Mouse (Mus musculus) heart, embryonic 11.5 days (tissue): ENCODE data around the gene Cers6. TPM values are rescaled to one million over a fixed set of nuclear protein-coding genes. Genes with fewer than 3 reads are reported as not detected.

Experiments
- ATAC-seq: fragments of 200-750 bp; cut with Nextera tagmentation; replicated peaks from 2 replicates; pipeline ENCODE4 v1.8.0; 2017; ENCODE audit warnings: moderate library complexity; ENCODE audit not compliant: insufficient number of reproducible peaks, low FRiP score, low TSS enrichment
- H3K27ac ChIP-seq: fragments of 300-500 bp; sonication (generic); 2 replicates; pipeline ENCODE4 v1.5.1; 2014; ENCODE audit warnings: mild to moderate bottlenecking, low read depth, low read length
- H3K27me3 ChIP-seq: fragments of 300-500 bp; sonication (generic); 2 replicates; pipeline ENCODE4 v1.6.1; 2014; ENCODE audit warnings: mild to moderate bottlenecking, low read length, mixed read lengths; ENCODE audit not compliant: control insufficient read depth, insufficient read depth
- H3K36me3 ChIP-seq: fragments of 300-500 bp; sonication (generic); 2 replicates; pipeline ENCODE4 v1.6.1; 2014; ENCODE audit warnings: mild to moderate bottlenecking, low read length, moderate library complexity, mixed read lengths; ENCODE audit not compliant: control insufficient read depth, insufficient read depth
- H3K4me1 ChIP-seq: fragments of 300-500 bp; sonication (generic); 2 replicates; pipeline ENCODE4 v1.6.1; 2014; ENCODE audit warnings: low read length; ENCODE audit not compliant: control insufficient read depth, insufficient read depth
- H3K4me2 ChIP-seq: fragments of 300-500 bp; sonication (generic); 2 replicates; pipeline ENCODE4 v1.6.1; 2014; ENCODE audit warnings: mild to moderate bottlenecking, moderate library complexity
- H3K4me3 ChIP-seq: fragments of 300-500 bp; sonication (generic); 2 replicates; pipeline ENCODE4 v1.5.1; 2014; ENCODE audit warnings: low read depth, low read length
- H3K9ac ChIP-seq: fragments of 300-500 bp; sonication (generic); 2 replicates; pipeline ENCODE4 v1.6.1; 2014; ENCODE audit warnings: mild to moderate bottlenecking, low read depth, low read length, moderate library complexity
- H3K9me3 ChIP-seq: fragments of 300-500 bp; sonication (generic); replicated peaks from 2 replicates; pipeline ENCODE4 v1.6.1; 2016; ENCODE audit warnings: low read length; ENCODE audit not compliant: control insufficient read depth
- WGBS: fragments of 180-500 bp; shearing (Covaris S2); extraction: QIAGEN DNeasy Blood & Tissue Kit; methylation state at CpG from one replicate; pipeline ENCODE4 v1.1.7; 2014; ENCODE audit not compliant: insufficient replicate concordance; 5-methylcytosine and 5-hydroxymethylcytosine counted together
- polyA plus RNA-seq: library from polyadenylated mRNA; unstranded; fragments of >200 nt; fragmentation: Nextera tagmentation; extraction: Ambion mirVana; gene quantifications from 2 replicates; pipeline ENCODE4 v1.2.1, GENCODE M21; 2014

The Cers6 gene
- polyA plus RNA-seq, 1 experiment from 2014 or later = 31.6 TPM

DNA sequence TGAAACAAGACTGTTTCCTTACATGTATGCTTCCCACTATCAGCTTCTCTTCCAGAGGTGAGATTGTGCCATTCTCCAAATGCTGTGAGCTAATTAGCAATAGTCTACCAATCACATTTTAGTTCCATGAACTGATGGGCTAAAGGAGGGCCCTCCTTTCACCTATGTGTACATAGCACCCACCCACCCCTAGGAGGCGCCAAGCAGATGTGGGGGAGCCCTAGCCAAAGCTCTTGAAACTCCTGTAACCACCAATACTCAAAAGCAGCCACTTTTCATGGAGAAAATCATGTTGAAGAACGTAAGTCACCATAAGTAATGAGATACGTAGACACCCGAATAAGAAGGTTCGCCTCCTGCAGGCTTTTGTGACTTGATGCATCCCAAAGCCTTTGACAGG, 251.4 kb downstream of the Cers6 start:
- H3K36me3 ChIP-seq = no peaks in the 10 kb centered on the region
- H3K4me1 ChIP-seq = no peaks in the 10 kb centered on the region
- no peak overlapping the region for H3K4me3 ChIP-seq
- H3K4me2 ChIP-seq = no peak overlapping the region
- H3K27ac ChIP-seq = no peak overlapping the region
- ATAC-seq = no peak
- no peak overlapping the region for H3K9ac ChIP-seq
- peaks cover 6% of the 10 kb centered on the region; the same call in 1 of the 2 replicates for H3K9me3 ChIP-seq
- H3K27me3 ChIP-seq = no peaks in the 10 kb centered on the region
- 85% methylated on average over 5 of the region's 5 CpGs for WGBS

DNA sequence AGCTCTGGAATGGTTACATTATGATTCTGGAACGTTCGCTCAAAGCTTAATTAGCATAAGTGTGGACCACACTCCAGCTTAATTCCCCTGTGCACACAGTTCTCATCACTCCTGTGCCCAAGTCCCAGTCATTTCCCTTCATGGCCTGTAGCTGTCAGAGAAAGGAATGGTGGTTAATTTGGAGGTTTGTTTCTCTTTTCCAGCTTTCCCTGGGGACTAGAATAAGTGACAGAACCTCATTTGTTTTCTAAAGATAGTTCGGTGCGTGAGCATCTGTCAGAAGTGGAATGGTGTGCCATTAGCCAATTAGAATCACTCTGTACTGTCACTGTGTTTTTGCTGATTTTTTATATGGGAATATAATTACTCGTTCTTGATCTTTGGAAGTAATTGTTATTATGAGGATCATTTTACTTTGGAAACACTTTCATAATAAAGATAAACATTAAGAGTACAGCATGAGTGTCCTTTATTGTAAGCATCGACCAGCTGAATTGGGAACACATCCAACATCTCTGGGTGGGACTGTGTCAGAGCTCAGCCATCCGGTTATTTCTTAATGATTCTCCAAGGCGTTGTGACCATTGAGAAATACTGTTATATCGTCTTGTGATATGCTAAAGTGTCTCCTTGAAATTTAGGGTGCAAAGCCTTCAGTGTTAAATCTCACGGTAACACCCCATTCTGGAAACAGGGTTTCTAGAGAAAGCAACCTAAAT, 252.7 kb downstream of the Cers6 start:
- no peak overlapping the region for H3K27ac ChIP-seq
- no peaks in the 10 kb centered on the region for H3K36me3 ChIP-seq
- ATAC-seq = no peak
- no peak overlapping the region for H3K9ac ChIP-seq
- 84% methylated on average over 10 of the region's 10 CpGs for WGBS
- H3K4me3 ChIP-seq = no peak overlapping the region
- H3K9me3 ChIP-seq = peaks cover 6% of the 10 kb centered on the region; the same call in 1 of the 2 replicates
- no peaks in the 10 kb centered on the region for H3K27me3 ChIP-seq
- no peak overlapping the region for H3K4me2 ChIP-seq
- no peaks in the 10 kb centered on the region for H3K4me1 ChIP-seq

DNA sequence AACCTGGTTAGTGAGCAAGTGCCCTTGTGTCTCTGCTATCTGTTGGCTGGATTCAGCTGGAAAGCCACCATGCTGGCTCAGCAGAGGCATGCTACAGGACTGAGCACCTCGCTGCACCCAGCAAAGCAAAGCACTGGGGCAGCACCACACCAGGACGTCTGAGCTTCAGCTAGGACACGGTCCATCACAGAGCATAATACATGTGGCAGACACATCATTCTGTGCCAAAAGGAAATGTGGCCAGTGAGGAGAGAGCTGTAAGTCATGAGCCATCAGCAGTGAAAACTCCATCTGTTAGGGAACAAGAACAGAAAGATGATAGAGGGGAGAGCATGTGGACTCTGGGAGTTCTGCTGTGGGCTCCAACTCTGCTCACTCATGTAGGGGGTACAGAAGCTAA, 254.7 kb downstream of the Cers6 start:
- H3K9ac ChIP-seq = no peak overlapping the region
- no peak for ATAC-seq
- no peak overlapping the region for H3K27ac ChIP-seq
- peaks cover 6% of the 10 kb centered on the region; the same call in 1 of the 2 replicates for H3K9me3 ChIP-seq
- H3K4me1 ChIP-seq = no peaks in the 10 kb centered on the region
- H3K27me3 ChIP-seq = no peaks in the 10 kb centered on the region
- no peak overlapping the region for H3K4me2 ChIP-seq
- 91% methylated on average over 3 of the region's 3 CpGs for WGBS
- no peaks in the 10 kb centered on the region for H3K36me3 ChIP-seq
- no peak overlapping the region for H3K4me3 ChIP-seq

DNA sequence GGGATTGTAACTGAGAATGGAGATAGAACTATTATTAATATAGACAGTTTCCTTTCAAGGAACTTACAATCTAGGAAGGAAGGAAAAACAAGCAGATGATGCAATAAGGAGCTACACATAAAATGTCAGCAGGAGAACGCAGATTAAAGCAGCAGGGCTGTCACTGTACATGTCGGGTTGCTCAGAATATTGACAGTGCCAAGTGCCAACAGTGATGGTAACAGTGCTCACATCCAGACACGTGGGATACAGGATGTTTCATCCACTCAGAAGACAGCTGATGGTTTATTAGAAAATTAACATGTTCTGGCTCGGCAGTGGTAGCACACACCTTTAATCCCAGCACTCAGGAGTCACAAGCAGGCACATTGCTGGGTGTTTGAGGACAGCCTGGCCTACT, 255.5 kb downstream of the Cers6 start:
- H3K9ac ChIP-seq = no peak overlapping the region
- WGBS = 68% methylated on average over 4 of the region's 4 CpGs

DNA sequence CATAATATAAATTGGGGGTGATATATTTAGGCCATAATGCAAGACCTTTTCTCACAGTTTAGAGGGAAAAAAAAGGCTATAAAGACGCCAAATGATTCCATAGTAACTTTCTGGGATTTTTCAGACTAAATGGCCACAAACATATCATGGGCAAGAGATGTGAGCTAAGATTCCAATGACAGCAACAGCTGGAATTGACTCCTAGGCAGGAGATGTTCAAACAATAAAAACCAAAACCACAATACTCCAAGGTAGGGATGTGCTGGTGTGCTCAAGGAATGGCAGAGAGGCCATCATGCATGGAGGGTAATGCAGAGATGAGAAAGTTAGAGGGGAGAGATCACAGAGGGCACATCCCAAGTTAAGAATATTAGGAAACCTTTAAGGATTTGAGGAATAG, 257.8 kb downstream of the Cers6 start:
- 74% methylated on average over 1 of the region's 1 CpGs for WGBS
- Histone ChIP-seq H3K4me1 (peaks cover 8% of the 10 kb centered on the region), H3K27me3 (no peaks in the 10 kb centered on the region), H3K9me3 (peaks cover 6% of the 10 kb centered on the region; the same call in 1 of the 2 replicates), H3K36me3 (no peaks in the 10 kb centered on the region), H3K9ac (no peak overlapping the region), H3K27ac (no peak overlapping the region), H3K4me3 (no peak overlapping the region), H3K4me2 (no peak overlapping the region)
- ATAC-seq = no peak

More for the DNA sequence above, 255.5 kb downstream of the Cers6 start:
- Histone ChIP-seq H3K27ac (no peak overlapping the region), H3K4me2 (no peak overlapping the region), H3K36me3 (no peaks in the 10 kb centered on the region), H3K9me3 (peaks cover 6% of the 10 kb centered on the region; the same call in 1 of the 2 replicates), H3K4me3 (no peak overlapping the region), H3K4me1 (no peaks in the 10 kb centered on the region), H3K27me3 (no peaks in the 10 kb centered on the region)
- ATAC-seq = no peak

DNA sequence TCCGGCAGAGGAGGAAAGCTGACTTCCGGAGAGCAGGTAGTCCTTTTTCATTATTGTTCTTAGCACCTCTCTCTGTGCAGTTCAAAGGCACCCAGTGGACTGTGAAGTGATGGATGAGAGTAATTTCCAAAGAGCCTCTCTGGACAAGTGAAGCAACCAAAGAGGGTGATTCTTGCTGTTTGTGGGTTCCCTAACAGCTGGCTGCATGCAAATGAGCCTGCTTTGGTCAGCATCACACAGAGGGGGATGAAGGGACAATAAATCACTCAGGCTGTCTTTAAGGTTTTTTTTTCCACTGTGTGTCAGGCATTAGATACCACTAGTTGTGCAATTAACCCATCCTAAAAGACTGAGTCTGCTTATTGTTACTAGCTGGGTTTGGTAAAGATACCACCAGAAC, 258.5 kb downstream of the Cers6 start:
- H3K4me2 ChIP-seq = no peak overlapping the region
- WGBS = 60% methylated on average over 2 of the region's 2 CpGs
- no peaks in the 10 kb centered on the region for H3K36me3 ChIP-seq
- no peak overlapping the region for H3K27ac ChIP-seq
- ATAC-seq = no peak
- H3K27me3 ChIP-seq = no peaks in the 10 kb centered on the region
- H3K9me3 ChIP-seq = peaks cover 6% of the 10 kb centered on the region; the same call in 1 of the 2 replicates
- H3K4me1 ChIP-seq = peaks cover 8% of the 10 kb centered on the region
- no peak overlapping the region for H3K4me3 ChIP-seq
- H3K9ac ChIP-seq = no peak overlapping the region

DNA sequence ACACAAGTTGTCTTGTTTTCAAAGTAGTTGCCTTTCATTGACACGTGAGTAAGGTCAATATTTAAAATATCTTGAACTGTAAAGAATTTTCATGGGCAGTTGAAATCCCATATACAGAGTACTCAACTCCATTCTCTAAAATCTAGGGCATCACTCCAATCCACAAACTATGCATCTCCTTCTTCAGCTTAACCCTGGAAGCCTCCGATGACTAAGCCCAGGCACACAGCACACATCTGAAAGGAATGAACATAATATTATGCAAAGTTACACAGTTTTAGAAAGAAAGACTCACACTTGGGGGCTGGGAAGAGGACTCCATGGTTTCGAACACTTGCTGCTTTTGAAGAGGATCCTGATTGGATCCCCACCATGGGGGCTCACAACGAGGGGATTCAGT, 260.4 kb downstream of the Cers6 start:
- Histone ChIP-seq H3K4me3 (no peak overlapping the region), H3K9me3 (no peaks in the 10 kb centered on the region), H3K27me3 (no peaks in the 10 kb centered on the region), H3K27ac (no peak overlapping the region), H3K4me1 (peaks cover 8% of the 10 kb centered on the region), H3K9ac (no peak overlapping the region), H3K36me3 (no peaks in the 10 kb centered on the region), H3K4me2 (no peak overlapping the region)
- no peak for ATAC-seq
- WGBS = 86% methylated on average over 4 of the region's 4 CpGs

DNA sequence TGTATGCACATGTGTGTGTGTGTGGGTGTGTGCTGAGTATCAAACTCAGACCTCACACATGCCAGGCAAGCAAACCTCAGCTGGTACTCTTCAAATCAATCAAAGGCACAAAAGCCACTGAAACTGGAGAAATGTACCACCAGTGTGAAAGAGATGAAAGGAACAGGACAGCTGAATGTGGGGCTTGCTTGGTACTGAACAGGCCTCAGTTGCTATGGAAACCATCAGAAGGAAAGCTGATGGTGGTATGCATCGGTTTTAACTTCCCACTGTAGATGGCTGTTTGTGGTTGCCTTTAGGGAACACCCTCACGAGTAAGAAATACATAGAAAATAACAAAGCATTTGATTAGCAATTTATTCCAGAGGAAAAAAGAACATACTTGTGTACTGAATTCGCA, 264.2 kb downstream of the Cers6 start:
- 66% methylated on average over 3 of the region's 3 CpGs for WGBS
- Histone ChIP-seq H3K9me3 (no peaks in the 10 kb centered on the region), H3K27me3 (no peaks in the 10 kb centered on the region), H3K4me2 (no peak overlapping the region), H3K4me1 (peaks cover 15% of the 10 kb centered on the region), H3K9ac (no peak overlapping the region), H3K27ac (no peak overlapping the region), H3K36me3 (no peaks in the 10 kb centered on the region), H3K4me3 (no peak overlapping the region)
- ATAC-seq = no peak

DNA sequence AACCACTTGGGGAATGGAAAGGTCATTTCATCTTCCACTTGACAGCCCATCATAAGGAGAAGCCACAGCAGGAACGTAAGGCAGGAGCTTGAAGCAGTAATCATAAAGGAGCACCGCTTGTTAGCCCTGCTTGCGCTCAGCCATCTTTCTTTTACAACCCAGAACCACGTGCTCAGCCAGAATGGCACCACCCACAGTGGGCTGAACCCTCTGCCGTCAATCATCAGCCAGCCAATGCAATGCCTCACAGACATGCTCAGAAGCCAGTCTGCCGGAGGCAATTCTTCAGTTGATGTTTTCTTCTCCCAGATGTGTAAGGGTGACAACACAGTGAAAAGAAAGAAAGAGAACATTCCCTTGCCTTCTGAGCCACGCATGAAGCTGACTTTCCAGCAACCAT, 267.1 kb downstream of the Cers6 start:
- 79% methylated on average over 7 of the region's 7 CpGs for WGBS
- Histone ChIP-seq H3K36me3 (no peaks in the 10 kb centered on the region), H3K27me3 (no peaks in the 10 kb centered on the region), H3K9ac (no peak overlapping the region), H3K27ac (no peak overlapping the region), H3K4me2 (no peak overlapping the region), H3K4me3 (no peak overlapping the region), H3K9me3 (no peaks in the 10 kb centered on the region), H3K4me1 (peaks cover 13% of the 10 kb centered on the region)
- no peak for ATAC-seq
